Comparison of ENCODE assay signal across 8 mouse cellular contexts in genomic region chr14:121579055-121579454, GRCm38 (mm10).
DNase-seq lines count a peak whose midpoint lies in the region; ATAC-seq and TF ChIP-seq lines count a peak whose summit lies in the region.

No protein-coding gene starts in this region.

- peak; percentile 40 for DNase-seq in gastrocnemius, postnatal 14 days
- no peak for DNase-seq in gastrocnemius, postnatal 25 days
- DNase-seq in A20 (ENCODE audit: low read depth, low spot score) = peak; percentile 70
- DNase-seq in T-cell, adult 2 months (ENCODE audit: low spot score) = peak; percentile 64
- DNase-seq in induced T-regulatory cell, adult 2 months (ENCODE audit: low read depth) = peak; percentile 71
- DNase-seq in lung, embryonic 14.5 days = peak; percentile 82
- DNase-seq in right cerebral cortex, postnatal 4 days = peak; percentile 75

- no peaks in the 10 kb centered on the region for H3K4me1 ChIP-seq in cortical plate, adult 2 months (ENCODE audit: control insufficient read depth, insufficient read depth, low read length)
- no peaks in the 10 kb centered on the region for H3K4me1 ChIP-seq in lung, embryonic 14.5 days (ENCODE audit: insufficient read depth)

- no peak; the same call in 1 of the 2 replicates for ATAC-seq in lung, embryonic 14.5 days (ENCODE audit: insufficient read depth)

- H3K27me3 ChIP-seq in lung, embryonic 14.5 days (ENCODE audit: insufficient read depth, low read length) = no peaks in the 10 kb centered on the region

- intact Hi-C loops in gastrocnemius, postnatal 14 days (cut with DNase I; ENCODE audit: low total_unique reads) = loop anchor here (10.0 kb wide), 1 partner anchor 304 kb away; no protein-coding TSS in a partner anchor

- no peak overlapping the region for H3K4me2 ChIP-seq in lung, embryonic 14.5 days

- peak; percentile 72 for TF ChIP-seq CTCF in cortical plate, adult 2 months (IDR thresholded peaks at IDR 0.05; ENCODE audit: extremely low read depth, insufficient read depth, low read length)
- TF ChIP-seq CTCF in lung, embryonic 14.5 days (IDR thresholded peaks at IDR 0.05; ENCODE audit: low read depth) = peak; percentile 84

- WGBS in lung, embryonic 14.5 days = 39% methylated on average over 3 of the region's 3 CpGs

- H3K4me3 ChIP-seq in cortical plate, adult 2 months (ENCODE audit: insufficient read depth, low read length) = no peak overlapping the region
- H3K4me3 ChIP-seq in lung, embryonic 14.5 days (ENCODE audit: low read depth, low read length) = no peak overlapping the region

- H3K27ac ChIP-seq in cortical plate, adult 2 months (ENCODE audit: insufficient read depth, low read length) = no peak overlapping the region
- H3K27ac ChIP-seq in lung, embryonic 14.5 days (ENCODE audit: low read depth) = no peak overlapping the region

- TF ChIP-seq POLR2A in cortical plate, adult 2 months (IDR thresholded peaks at IDR 0.05; ENCODE audit: extremely low read depth, insufficient read depth, low read length) = no peak

- no peaks in the 10 kb centered on the region for H3K9me3 ChIP-seq in lung, embryonic 14.5 days (ENCODE audit: low read depth, low read length)

- 0 out of 2 replicates have a peak, but pooled peaks cover 16% of the 10 kb centered on the region for H3K36me3 ChIP-seq in lung, embryonic 14.5 days (ENCODE audit: insufficient read depth)

- H3K9ac ChIP-seq in lung, embryonic 14.5 days = no peak overlapping the region
